Mouse (Mus musculus): ENCODE data around the gene Wbp1. TPM values are rescaled to one million over a fixed set of nuclear protein-coding genes. Genes with fewer than 3 reads are reported as not detected.

The Wbp1 gene
- polyA plus RNA-seq, 2 experiments: 22.0 to 27.7 TPM

GRCm38 (mm10) chr6:83151721-83152120, 30.4 kb upstream of the Wbp1 start:
- DNase-seq (ENCODE audit: low read depth in 3 of 3, low spot score in 3 of 3): no peak
- H3K9ac ChIP-seq (replicated peaks): no peak overlapping the region
- 31% methylated on average over 8 of the region's 8 CpGs for WGBS (ENCODE audit: insufficient replicate concordance)

DNA sequence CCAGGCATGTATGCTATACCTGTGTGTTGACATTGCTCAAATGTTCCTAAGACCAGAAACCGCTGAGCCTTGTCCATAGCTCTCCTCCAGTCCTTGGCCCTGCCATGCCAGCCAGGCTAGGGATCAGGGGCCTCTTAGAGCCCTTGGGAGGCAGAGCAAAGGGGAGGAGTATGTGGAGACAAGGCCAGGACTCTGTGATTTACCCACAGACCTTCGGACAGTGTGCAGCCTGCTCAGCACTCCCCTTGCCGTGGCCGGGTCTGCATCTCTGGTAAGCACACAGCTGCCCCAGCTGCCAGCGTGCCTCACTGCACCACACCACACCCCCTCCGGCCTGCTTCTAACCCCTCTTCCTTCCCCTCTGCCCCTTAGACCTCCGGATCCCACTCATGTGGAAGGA, 25.9 kb upstream of the Wbp1 start:
- Histone ChIP-seq H3K27ac (no peak overlapping the region), H3K36me3 (replicated peaks; ENCODE audit: control insufficient read depth, insufficient read depth, low read depth) (no peaks in the 10 kb centered on the region), H3K4me1 (replicated peaks; ENCODE audit: control insufficient read depth in 2 of 2, insufficient read depth in 2 of 2, low read length in 1 of 2) (peaks cover 0 to 2% of the 10 kb centered on the region in 2 experiments; a peak in 1 of 4 replicates), H3K4me3 (ENCODE audit: insufficient read depth in 1 of 2, low read depth in 2 of 2, low read length in 2 of 2) (no peak overlapping the region), H3K4me2 (ENCODE audit: low read depth) (no peak overlapping the region), H3K9me3 (ENCODE audit: control insufficient read depth, low read length) (no peaks in the 10 kb centered on the region), H3K27me3 (ENCODE audit: control insufficient read depth, insufficient read depth, low read length) (peaks cover 8% of the 10 kb centered on the region), H3K9ac (replicated peaks) (no peak overlapping the region)
- DNase-seq (ENCODE audit: low read depth in 3 of 3, low spot score in 3 of 3) (no peak), ATAC-seq (ENCODE audit: insufficient read depth) (no peak)
- WGBS (ENCODE audit: insufficient replicate concordance): 49% methylated on average over 7 of the region's 7 CpGs
- TF ChIP-seq CTCF (IDR thresholded peaks at IDR 0.05; ENCODE audit: low read depth) (no peak), EP300 (IDR thresholded peaks at IDR 0.05; ENCODE audit: low read depth) (no peak)

More at GRCm38 (mm10) chr6:83151721-83152120, 30.4 kb upstream of the Wbp1 start:
- no peak for ATAC-seq (ENCODE audit: insufficient read depth)
- H3K4me1 ChIP-seq (replicated peaks; ENCODE audit: control insufficient read depth in 2 of 2, insufficient read depth in 2 of 2, low read length in 1 of 2): no peaks in the 10 kb centered on the region
- no peak overlapping the region for H3K27ac ChIP-seq
- H3K27me3 ChIP-seq (ENCODE audit: control insufficient read depth, insufficient read depth, low read length): peaks cover 12% of the 10 kb centered on the region
- no peak overlapping the region for H3K4me3 ChIP-seq (ENCODE audit: insufficient read depth in 1 of 2, low read depth in 2 of 2, low read length in 2 of 2)
- H3K4me2 ChIP-seq (ENCODE audit: low read depth): no peak overlapping the region
- H3K9me3 ChIP-seq (ENCODE audit: control insufficient read depth, low read length): no peaks in the 10 kb centered on the region
- TF ChIP-seq EP300 (IDR thresholded peaks at IDR 0.05; ENCODE audit: low read depth) (no peak), CTCF (IDR thresholded peaks at IDR 0.05; ENCODE audit: low read depth) (no peak)
- no peaks in the 10 kb centered on the region for H3K36me3 ChIP-seq (replicated peaks; ENCODE audit: control insufficient read depth, insufficient read depth, low read depth)

DNA sequence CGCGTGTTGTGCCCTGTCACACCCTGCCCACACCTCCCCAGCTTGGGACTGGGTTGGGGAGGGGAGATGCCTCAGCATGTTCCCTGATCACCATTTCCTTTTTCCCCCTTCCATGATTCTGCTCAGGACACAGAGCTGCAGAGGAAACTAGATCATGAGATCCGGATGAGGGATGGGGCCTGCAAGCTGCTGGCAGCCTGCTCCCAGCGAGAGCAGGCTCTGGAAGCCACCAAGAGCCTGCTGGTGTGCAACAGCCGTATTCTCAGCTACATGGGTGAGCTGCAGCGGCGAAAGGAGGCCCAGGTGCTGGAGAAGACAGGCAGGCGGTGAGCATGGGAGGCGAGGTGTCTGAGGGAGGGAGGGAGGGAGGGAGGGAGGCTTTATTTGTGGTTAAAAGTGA, 24.4 kb upstream of the Wbp1 start:
- H3K4me1 ChIP-seq (replicated peaks; ENCODE audit: control insufficient read depth in 2 of 2, insufficient read depth in 2 of 2, low read length in 1 of 2): peaks cover 0 to 2% of the 10 kb centered on the region in 2 experiments; a peak in 1 of 4 replicates
- no peak overlapping the region for H3K27ac ChIP-seq
- ATAC-seq (ENCODE audit: insufficient read depth) (no peak), DNase-seq (ENCODE audit: low read depth in 3 of 3, low spot score in 3 of 3) (no peak)
- no peak overlapping the region for H3K4me2 ChIP-seq (ENCODE audit: low read depth)
- TF ChIP-seq CTCF (IDR thresholded peaks at IDR 0.05; ENCODE audit: low read depth): no peak
- no peak for TF ChIP-seq EP300 (IDR thresholded peaks at IDR 0.05; ENCODE audit: low read depth)
- H3K9me3 ChIP-seq (ENCODE audit: control insufficient read depth, low read length): no peaks in the 10 kb centered on the region
- H3K36me3 ChIP-seq (replicated peaks; ENCODE audit: control insufficient read depth, insufficient read depth, low read depth): no peaks in the 10 kb centered on the region
- WGBS (ENCODE audit: insufficient replicate concordance): 39% methylated on average over 9 of the region's 9 CpGs
- no peak overlapping the region for H3K4me3 ChIP-seq (ENCODE audit: insufficient read depth in 1 of 2, low read depth in 2 of 2, low read length in 2 of 2)
- no peak overlapping the region for H3K9ac ChIP-seq (replicated peaks)
- H3K27me3 ChIP-seq (ENCODE audit: control insufficient read depth, insufficient read depth, low read length): peaks cover 13% of the 10 kb centered on the region

- H3K9ac ChIP-seq (replicated peaks): no peak overlapping the region
- peaks cover 13% of the 10 kb centered on the region for H3K27me3 ChIP-seq (ENCODE audit: control insufficient read depth, insufficient read depth, low read length)
- 38% methylated on average over 2 of the region's 2 CpGs for WGBS (ENCODE audit: insufficient replicate concordance)
- DNase-seq (ENCODE audit: low read depth in 3 of 3, low spot score in 3 of 3): no peak
- peaks cover 0 to 2% of the 10 kb centered on the region in 2 experiments; a peak in 1 of 4 replicates for H3K4me1 ChIP-seq (replicated peaks; ENCODE audit: control insufficient read depth in 2 of 2, insufficient read depth in 2 of 2, low read length in 1 of 2)
- TF ChIP-seq EP300 (IDR thresholded peaks at IDR 0.05; ENCODE audit: low read depth) (no peak), CTCF (IDR thresholded peaks at IDR 0.05; ENCODE audit: low read depth) (no peak)
- no peak overlapping the region for H3K27ac ChIP-seq
- H3K4me3 ChIP-seq (ENCODE audit: insufficient read depth in 1 of 2, low read depth in 2 of 2, low read length in 2 of 2): no peak overlapping the region
- no peaks in the 10 kb centered on the region for H3K36me3 ChIP-seq (replicated peaks; ENCODE audit: control insufficient read depth, insufficient read depth, low read depth)
- ATAC-seq (ENCODE audit: insufficient read depth): no peak
- H3K4me2 ChIP-seq (ENCODE audit: low read depth): no peak overlapping the region
- no peaks in the 10 kb centered on the region for H3K9me3 ChIP-seq (ENCODE audit: control insufficient read depth, low read length)
Measured at GRCm38 (mm10) chr6:83145209-83145608, 23.9 kb upstream of the Wbp1 start.

GRCm38 (mm10) chr6:83142886-83143285, 21.5 kb upstream of the Wbp1 start:
- H3K4me3 ChIP-seq (ENCODE audit: insufficient read depth in 1 of 2, low read depth in 2 of 2, low read length in 2 of 2): no peak overlapping the region
- TF ChIP-seq CTCF (IDR thresholded peaks at IDR 0.05; ENCODE audit: low read depth) (no peak), EP300 (IDR thresholded peaks at IDR 0.05; ENCODE audit: low read depth) (no peak)
- no peak overlapping the region for H3K9ac ChIP-seq (replicated peaks)
- peaks cover 13% of the 10 kb centered on the region for H3K27me3 ChIP-seq (ENCODE audit: control insufficient read depth, insufficient read depth, low read length)
- H3K4me1 ChIP-seq (replicated peaks; ENCODE audit: control insufficient read depth in 2 of 2, insufficient read depth in 2 of 2, low read length in 1 of 2): peaks cover 0 to 5% of the 10 kb centered on the region in 2 experiments; a peak in 2 of 4 replicates
- ATAC-seq (ENCODE audit: insufficient read depth) (no peak), DNase-seq (ENCODE audit: low read depth in 3 of 3, low spot score in 3 of 3) (no peak)
- no peaks in the 10 kb centered on the region for H3K36me3 ChIP-seq (replicated peaks; ENCODE audit: control insufficient read depth, insufficient read depth, low read depth)
- no peak overlapping the region for H3K27ac ChIP-seq
- H3K4me2 ChIP-seq (ENCODE audit: low read depth): no peak overlapping the region
- H3K9me3 ChIP-seq (ENCODE audit: control insufficient read depth, low read length): no peaks in the 10 kb centered on the region
- WGBS (ENCODE audit: insufficient replicate concordance): 50% methylated on average over 11 of the region's 11 CpGs
